Mouse (Mus musculus): ENCODE measurements around the gene Nup210l.

GRCm38 (mm10) chr3:90133331-90133730 is 29.4 kb downstream of the Nup210l start:
- TF ChIP-seq CTCF (IDR thresholded peaks at IDR 0.05; ENCODE audit: control insufficient read depth, insufficient read depth, insufficient read length): no peak
- no peak for TF ChIP-seq MAX (IDR thresholded peaks at IDR 0.05)
- no peak for TF ChIP-seq USF1 (IDR thresholded peaks at IDR 0.05; ENCODE audit: low read depth)

Measured in C2C12 (cell line).